Mouse (Mus musculus) heart, adult 2 months (tissue): Measurements from ENCODE around the gene Serpinb12.

Experiments
- CTCF ChIP-seq: fragments of 200-600 bp; IDR thresholded peaks from 2 replicates; pipeline ENCODE4 v1.8.1; 2022; ENCODE audit warnings: antibody characterized with exemption, mild to moderate bottlenecking, moderate library complexity
- EP300 ChIP-seq: fragments of 200-500 bp; IDR thresholded peaks from 2 replicates; pipeline ENCODE4 v1.6.1; 2011; ENCODE audit warnings: low read depth, low read length, control low read depth; ENCODE audit not compliant: insufficient read depth
- POLR2A ChIP-seq: fragments of 200-500 bp; IDR thresholded peaks from 2 replicates; pipeline ENCODE4 v1.6.1; 2011; ENCODE audit warnings: mild to moderate bottlenecking, low read depth, low read length, control low read depth; ENCODE audit not compliant: insufficient read depth

DNA sequence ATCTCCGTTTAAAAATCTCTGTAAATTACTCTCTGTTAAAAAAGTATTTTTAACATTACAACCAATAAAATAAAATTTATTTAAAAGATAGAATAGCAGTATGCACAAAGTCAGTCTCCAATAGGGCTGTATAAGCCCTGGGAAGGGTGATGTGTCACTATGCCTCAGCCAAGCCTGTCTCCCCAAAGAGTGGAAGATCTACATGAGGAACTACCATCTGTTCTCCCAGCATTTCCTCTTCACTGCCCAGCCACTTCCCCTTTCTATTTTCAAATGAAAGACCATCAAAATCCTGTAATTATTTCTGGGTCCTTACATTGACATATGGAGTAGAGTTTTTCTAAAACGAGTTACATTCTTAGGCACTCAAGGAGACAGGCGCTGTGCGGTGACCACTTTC is 2.3 kb upstream of the Serpinb12 start:
- TF ChIP-seq CTCF (no peak), EP300 (no peak), POLR2A (no peak)
